Mouse (Mus musculus) c-Kit-negative CD71-positive TER-119-positive erythroid progenitor cells, embryonic 14.5 days (primary cell): ENCODE data around the gene Sema4f.

Experiments
- DNase-seq: peaks from one replicate; pipeline ENCODE4 v3.0.0-alpha.2; 2013; ENCODE audit warnings: low read depth, low spot score

Gene Sema4f

DNA sequence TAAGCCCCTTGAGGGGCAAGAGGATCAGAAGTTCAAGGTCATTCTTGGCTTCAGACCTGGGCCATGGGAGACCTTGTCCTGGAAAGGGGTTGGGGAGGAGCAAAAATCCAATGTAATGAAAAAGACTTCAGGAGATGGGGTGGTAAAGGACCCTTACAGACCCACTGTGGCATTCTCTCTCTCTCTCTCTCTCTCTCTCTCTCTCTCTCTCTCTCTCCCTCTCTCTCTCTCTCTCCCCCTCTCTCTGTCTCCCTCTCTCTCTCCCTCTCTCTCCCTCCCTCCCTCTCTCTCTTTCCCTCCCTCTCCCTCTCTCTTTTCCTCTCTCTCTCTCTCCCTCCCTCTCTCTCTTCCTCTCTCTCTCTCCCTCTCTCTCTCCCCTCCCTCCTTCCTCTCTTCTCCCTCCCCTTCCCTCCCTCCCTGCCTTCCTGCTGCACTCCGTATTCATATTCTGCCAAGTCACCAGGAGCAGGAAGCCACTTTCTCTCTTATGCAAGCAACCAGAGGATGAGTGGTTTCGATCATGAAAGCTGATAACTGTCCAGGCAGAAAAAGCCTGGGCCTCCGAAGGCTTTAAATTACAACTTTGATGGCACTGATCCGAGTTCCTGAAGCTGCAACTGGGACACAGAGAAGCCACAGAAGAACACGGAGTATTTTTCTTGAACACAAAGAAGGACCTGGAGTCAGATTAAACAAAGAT lies 67.8 kb downstream of the Sema4f start:
- DNase-seq = no peak

DNA sequence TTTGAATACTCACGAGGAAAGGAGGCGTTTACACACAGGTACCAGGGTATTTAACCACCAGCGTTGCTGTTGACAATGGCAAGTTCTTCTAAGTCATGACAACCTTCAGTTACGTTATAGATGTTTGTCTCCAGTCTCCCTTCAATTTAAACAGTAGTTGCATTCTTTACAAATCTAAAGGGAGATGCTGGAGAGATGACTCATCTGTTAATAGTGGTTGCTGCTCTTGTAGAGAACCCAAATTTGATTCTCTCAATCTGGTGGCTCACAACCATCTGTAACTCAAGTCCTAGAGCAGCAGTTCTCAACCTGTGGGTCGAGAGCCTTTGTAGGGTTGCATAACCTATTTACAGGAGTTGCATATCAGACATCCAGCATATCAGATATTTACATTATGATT lies 71.1 kb downstream of the Sema4f start:
- DNase-seq = no peak

DNA sequence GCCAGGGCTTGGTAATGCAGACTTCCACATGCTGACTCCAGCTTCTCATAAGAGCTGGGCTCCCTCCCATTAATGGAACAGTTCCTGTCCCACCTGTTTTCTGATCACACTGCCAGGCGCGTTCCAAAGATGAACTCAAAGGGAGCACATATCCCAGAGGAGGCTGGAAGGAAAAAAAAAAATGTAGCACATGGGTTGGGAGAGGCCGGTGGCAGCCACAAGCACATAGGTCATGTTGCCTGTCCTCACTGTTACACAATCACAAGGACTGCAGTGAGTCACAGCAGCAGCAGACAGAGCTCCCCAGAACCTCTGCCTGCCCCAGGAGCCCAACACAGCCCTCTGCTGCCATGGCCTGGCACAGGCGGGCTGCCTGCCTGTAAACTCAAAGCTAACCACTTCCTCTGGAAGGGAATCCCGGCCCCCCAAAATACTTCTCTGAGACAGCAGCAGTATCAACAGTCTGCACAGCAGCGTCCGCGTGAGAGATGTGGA lies 76.1 kb downstream of the Sema4f start:
- DNase-seq = no peak

DNA sequence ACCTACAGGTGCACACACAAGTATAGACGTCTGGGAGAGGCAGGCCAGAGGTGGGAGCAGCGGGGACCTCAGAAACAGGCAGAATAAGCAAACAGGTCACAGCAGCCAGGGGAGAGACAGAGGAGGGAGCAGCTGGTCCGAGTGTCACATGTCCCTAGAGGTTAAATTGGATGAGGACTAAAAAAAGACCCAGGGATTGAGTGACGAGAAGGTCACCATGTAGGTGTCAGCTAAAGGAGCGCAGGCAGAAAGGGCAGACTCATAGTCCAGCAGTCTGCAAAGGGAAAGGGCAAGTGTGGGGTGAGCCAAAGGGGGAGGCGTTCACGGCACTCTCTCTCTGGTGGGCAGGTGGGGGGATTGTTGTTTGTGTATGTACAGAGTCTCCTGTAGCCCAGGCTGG lies 77.1 kb downstream of the Sema4f start:
- DNase-seq = no peak

DNA sequence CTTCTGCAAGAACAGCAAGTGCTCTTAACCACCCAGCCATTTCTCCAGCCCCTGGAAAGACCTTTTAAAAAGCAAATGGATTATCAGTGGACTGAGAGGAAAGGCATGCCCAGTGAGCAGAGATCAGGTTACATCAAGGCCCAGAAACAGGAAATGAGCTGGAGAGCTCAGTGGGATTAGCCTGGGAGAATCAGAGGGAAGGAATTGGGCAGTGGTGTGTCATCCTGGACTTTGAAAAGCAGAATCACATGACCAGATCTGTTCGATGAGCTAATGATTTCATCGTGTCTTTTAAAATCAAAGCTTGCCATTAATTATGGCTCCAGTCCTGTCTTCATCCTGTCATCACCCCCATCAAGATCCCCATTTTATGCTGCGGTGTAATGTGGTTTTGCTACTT lies 77.5 kb downstream of the Sema4f start:
- DNase-seq = no peak
